Mouse (Mus musculus) forebrain, embryonic 12.5 days (tissue): ENCODE data around the gene Slc52a3. TPM values are rescaled to one million over a fixed set of nuclear protein-coding genes. Genes with fewer than 3 reads are reported as not detected.
A peak's percentile ranks its signal among the peaks of the same experiment; 100 is the strongest.

ENCODE experiments used
- ATAC-seq: fragments of 200-750 bp; cut with Nextera tagmentation; 2 replicates; pipeline ENCODE4 v1.8.0; 2017; ENCODE audit warnings: moderate TSS enrichment; ENCODE audit not compliant: low FRiP score
- H3K27ac ChIP-seq: fragments of 300-500 bp; sonication (generic); 2 replicates; pipeline ENCODE4 v1.5.1; 2016; ENCODE audit warnings: mild to moderate bottlenecking
- H3K27me3 ChIP-seq: fragments of 300-500 bp; sonication (generic); 2 replicates; pipeline ENCODE4 v1.6.1; 2016; ENCODE audit warnings: mild to moderate bottlenecking
- H3K36me3 ChIP-seq: fragments of 300-500 bp; sonication (generic); replicated peaks from 2 replicates; pipeline ENCODE4 v1.6.1; 2016; ENCODE audit warnings: mild to moderate bottlenecking
- H3K4me1 ChIP-seq: fragments of 300-500 bp; sonication (generic); 2 replicates; pipeline ENCODE4 v1.6.1; 2016
- H3K4me2 ChIP-seq: fragments of 300-500 bp; sonication (generic); 2 replicates; pipeline ENCODE4 v1.6.1; 2016; ENCODE audit warnings: mild to moderate bottlenecking, moderate library complexity
- H3K4me3 ChIP-seq: fragments of 300-500 bp; sonication (generic); replicated peaks from 2 replicates; pipeline ENCODE4 v1.5.1; 2016; ENCODE audit warnings: mild to moderate bottlenecking
- H3K9ac ChIP-seq: fragments of 300-500 bp; sonication (generic); 2 replicates; pipeline ENCODE4 v1.6.1; 2016; ENCODE audit warnings: mild to moderate bottlenecking
- H3K9me3 ChIP-seq: fragments of 300-500 bp; sonication (generic); 2 replicates; pipeline ENCODE4 v1.6.1; 2016
- WGBS: fragments of 180-500 bp; shearing (Covaris S2); methylation state at CpG from one replicate; pipeline ENCODE4 v1.1.7; 2016; 5-methylcytosine and 5-hydroxymethylcytosine counted together
- polyA plus RNA-seq: library from polyadenylated mRNA; unstranded; fragments of >200 nt; fragmentation: Nextera tagmentation; extraction: Ambion mirVana; gene quantifications from 2 replicates; pipeline ENCODE4 v1.2.1, GENCODE M21; 2016

The Slc52a3 gene
- polyA plus RNA-seq, 1 experiment from 2014 or later, result 0.54 TPM

DNA sequence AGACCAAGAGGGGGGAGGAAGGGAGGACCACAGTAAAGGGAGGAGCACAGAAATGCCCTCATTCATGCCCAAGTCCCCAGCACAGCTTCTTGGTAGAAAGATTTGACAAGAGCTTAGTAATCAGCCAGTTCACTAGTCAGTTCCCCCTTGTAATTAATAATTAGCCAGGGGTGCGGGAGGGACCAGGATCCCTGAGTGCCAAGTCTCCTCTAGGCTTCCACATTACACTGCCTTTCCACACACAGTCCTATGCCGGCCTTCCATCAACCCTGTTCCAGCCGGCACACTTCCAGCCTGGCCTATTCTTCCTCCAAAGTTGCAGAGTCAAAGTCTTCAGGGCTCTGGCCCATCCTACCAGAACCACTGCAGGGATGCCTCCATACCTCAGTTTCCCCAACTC lies 20.2 kb upstream of the Slc52a3 start:
- no peak overlapping the region for H3K4me3 ChIP-seq
- peaks cover 87% of the 10 kb centered on the region for H3K4me1 ChIP-seq
- 0 out of 2 replicates have a peak, but pooled peaks cover 3% of the 10 kb centered on the region for H3K27me3 ChIP-seq
- ATAC-seq, result no peak
- 0 out of 2 replicates have a peak, but pooled peaks cover 11% of the 10 kb centered on the region for H3K36me3 ChIP-seq
- 88% methylated on average over 3 of the region's 3 CpGs for WGBS
- no peaks in the 10 kb centered on the region for H3K9me3 ChIP-seq
- H3K4me2 ChIP-seq, result no peak overlapping the region
- H3K27ac ChIP-seq, result no peak overlapping the region
- no peak overlapping the region for H3K9ac ChIP-seq

DNA sequence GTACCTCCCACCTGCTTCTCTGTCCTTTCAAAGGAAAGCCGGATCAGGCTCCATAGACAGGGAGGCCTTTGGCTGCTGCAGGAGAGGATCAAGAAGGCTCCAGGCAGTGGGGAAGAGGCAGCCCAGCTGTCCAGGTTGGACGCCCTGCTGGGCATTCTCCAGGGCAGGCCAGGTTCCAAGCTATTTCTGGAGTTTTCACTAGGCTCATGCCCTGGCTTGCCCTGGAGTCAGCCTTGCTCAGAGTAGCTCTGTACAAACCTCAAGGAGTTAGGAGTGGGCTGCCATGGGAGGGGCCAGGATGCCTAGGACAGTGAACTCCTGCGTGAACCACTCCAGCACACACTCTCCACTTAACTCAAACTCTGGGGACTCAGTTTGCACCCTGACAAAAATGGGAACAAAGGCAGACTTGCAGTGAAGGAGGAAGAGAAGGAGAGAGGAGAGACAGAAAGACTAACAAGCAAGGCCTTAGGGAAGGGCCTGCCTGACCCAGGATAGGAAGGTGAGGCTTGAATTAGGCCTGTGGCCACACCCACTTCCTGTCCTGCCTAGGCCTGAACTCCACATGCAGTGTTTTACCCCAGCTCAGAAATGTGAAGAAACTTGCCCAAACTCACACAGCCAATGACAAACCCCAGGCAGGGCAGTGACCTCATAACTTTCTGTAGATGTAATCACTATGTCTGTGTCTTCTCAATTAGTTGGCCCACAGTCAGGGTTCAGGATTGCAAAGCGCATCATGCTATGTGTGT lies 18.4 kb upstream of the Slc52a3 start:
- 87% methylated on average over 4 of the region's 4 CpGs for WGBS
- no peak overlapping the region for H3K4me3 ChIP-seq

DNA sequence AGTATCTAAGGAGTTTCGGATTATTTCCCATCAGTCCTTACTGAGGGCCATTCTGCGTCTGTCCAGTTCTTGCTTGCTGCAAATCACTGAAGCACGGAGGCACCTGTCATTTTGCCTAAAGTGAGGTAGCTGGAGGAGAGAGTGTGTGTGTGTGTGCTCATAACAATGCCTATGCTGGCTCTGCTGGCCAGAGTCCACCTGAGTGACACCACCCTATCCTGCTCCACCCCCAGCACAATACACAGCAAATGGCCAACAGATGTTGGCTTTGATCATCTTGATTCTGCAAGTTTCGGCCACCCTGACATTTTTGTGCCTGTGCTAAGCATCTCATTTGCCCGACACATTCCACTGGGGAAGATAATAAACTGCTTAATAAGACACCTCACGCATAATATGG lies 17.8 kb upstream of the Slc52a3 start:
- Histone ChIP-seq H3K4me3 (peak overlapping the region; percentile 80), H3K4me2 (peak overlapping the region; percentile 84), H3K9me3 (no peaks in the 10 kb centered on the region), H3K9ac (peak overlapping the region; percentile 85; the same call in 1 of the 2 replicates), H3K4me1 (peaks cover 63% of the 10 kb centered on the region), H3K27ac (no peak overlapping the region), H3K27me3 (no peaks in the 10 kb centered on the region), H3K36me3 (0 out of 2 replicates have a peak, but pooled peaks cover 11% of the 10 kb centered on the region)
- no peak for ATAC-seq
- 72% methylated on average over 6 of the region's 6 CpGs for WGBS

More for the DNA sequence above, 18.4 kb upstream of the Slc52a3 start:
- Histone ChIP-seq H3K9ac (0 out of 2 replicates have a peak overlapping the region, but pooled peaks have one; percentile 8), H3K27ac (no peak overlapping the region), H3K4me1 (peaks cover 69% of the 10 kb centered on the region), H3K9me3 (no peaks in the 10 kb centered on the region), H3K4me2 (peak overlapping the region; percentile 84), H3K36me3 (0 out of 2 replicates have a peak, but pooled peaks cover 11% of the 10 kb centered on the region), H3K27me3 (no peaks in the 10 kb centered on the region)
- no peak for ATAC-seq

DNA sequence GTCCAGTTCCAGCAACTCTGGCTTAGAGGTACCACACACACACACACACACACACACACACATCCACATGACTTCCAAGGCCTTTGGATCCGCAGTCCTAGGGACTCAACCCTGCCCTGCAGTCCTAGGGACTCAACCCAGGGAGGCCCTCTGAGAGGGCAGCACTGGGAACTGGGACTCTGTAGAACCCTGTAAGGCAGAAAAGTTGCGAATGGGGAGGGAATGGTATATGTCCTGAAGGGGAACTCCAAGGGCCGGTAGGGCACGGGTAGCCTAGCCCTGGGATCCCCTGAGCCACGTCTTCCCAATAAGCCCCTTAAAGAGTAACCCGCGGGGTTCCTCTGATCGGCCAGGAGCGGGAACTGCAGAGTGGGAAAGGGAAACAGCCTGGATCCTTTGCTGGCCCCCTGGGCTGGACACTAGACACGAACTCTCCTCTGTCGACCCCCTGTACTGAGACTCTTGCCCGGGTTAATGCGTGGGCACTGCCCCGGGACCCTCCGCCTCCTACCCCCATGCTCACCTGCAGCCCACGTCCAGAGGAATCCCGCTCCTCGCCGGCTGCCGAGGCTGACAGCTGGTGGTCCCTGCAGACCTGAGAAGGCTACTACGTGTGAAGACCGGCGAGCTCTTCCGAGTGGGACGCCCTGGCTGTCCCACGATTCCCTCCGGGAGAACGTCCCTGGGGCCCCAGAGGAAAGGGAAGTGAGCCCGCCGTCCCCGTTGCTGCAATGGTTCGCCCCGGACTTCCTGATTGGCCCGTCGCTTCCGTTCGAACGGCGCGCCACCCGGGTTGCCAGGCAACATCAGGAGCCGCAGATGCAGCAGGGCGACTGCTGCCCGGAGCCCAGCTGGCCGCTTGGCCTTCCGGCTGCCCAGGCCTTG lies 16.6 kb upstream of the Slc52a3 start, which contains the start of gene Fam110a:
Gene Fam110a (minus strand): TSS at position 750 of the 885 bp plus-strand sequence.
- H3K9ac ChIP-seq, result peak within 1 kb of the TSS; percentile 85
- H3K9me3 ChIP-seq, result no peaks in the 10 kb centered on the region
- peak; percentile 93 for ATAC-seq
- H3K27me3 ChIP-seq, result no peaks in the 10 kb centered on the region
- H3K36me3 ChIP-seq, result 0 out of 2 replicates have a peak, but pooled peaks cover 11% of the 10 kb centered on the region
- H3K4me2 ChIP-seq, result peak within 1 kb of the TSS; percentile 84
- H3K4me3 ChIP-seq, result peak within 1 kb of the TSS; percentile 80
- peaks cover 51% of the 10 kb centered on the region for H3K4me1 ChIP-seq
- H3K27ac ChIP-seq, result peak within 1 kb of the TSS; percentile 81
- under 1% methylated on average over 46 of the region's 46 CpGs for WGBS

DNA sequence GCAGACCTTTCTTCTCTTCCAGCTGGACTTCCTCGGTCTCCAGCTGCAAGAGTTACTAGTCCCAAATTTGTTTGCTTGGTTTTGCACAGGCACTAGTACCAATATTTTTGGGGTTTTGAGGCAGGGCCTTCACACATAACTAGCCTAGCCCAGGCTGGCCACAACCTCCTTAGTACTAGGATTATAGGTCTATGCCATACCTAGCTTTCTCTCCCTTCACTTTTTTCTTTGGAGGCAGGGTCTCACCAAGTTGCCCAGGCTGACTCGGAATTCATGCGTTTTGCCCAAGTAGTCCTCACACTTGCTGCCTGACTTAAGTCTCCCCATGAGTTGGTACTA lies 16.0 kb upstream of the Slc52a3 start:
- Histone ChIP-seq H3K36me3 (0 out of 2 replicates have a peak, but pooled peaks cover 11% of the 10 kb centered on the region), H3K4me1 (peaks cover 48% of the 10 kb centered on the region), H3K27me3 (no peaks in the 10 kb centered on the region), H3K27ac (peak overlapping the region; percentile 81), H3K4me3 (peak overlapping the region; percentile 80), H3K4me2 (peak overlapping the region; percentile 84), H3K9me3 (no peaks in the 10 kb centered on the region), H3K9ac (peak overlapping the region; percentile 85; the same call in 1 of the 2 replicates)
- ATAC-seq, result peak; percentile 59
- 20% methylated on average over 3 of the region's 3 CpGs for WGBS

DNA sequence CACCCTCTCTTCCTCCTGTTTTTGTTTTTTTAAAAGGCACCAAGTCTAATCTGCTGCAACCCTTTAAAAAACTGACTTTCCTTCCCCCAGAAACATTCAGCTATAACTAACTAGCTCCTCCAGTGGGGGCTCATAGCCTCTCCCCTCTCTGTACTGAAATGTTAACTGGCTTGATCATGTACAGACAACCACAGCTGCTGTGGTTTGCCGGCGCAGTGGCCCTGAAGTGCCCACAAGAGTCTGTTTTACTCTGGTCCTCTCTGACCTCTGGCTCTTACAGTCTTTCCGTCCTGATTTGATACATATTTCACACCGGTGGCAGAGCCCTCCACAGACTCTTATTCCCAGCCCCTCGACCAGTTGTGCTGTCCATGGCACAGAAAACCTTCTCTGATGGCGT lies 15.0 kb upstream of the Slc52a3 start:
- 0 out of 2 replicates have a peak, but pooled peaks cover 10% of the 10 kb centered on the region for H3K36me3 ChIP-seq
- H3K27ac ChIP-seq, result no peak overlapping the region
- H3K27me3 ChIP-seq, result no peaks in the 10 kb centered on the region
- no peaks in the 10 kb centered on the region for H3K9me3 ChIP-seq
- H3K4me1 ChIP-seq, result peaks cover 41% of the 10 kb centered on the region
- no peak for ATAC-seq
- H3K4me3 ChIP-seq, result no peak overlapping the region
- 87% methylated on average over 6 of the region's 6 CpGs for WGBS
- no peak overlapping the region for H3K9ac ChIP-seq
- no peak overlapping the region for H3K4me2 ChIP-seq

DNA sequence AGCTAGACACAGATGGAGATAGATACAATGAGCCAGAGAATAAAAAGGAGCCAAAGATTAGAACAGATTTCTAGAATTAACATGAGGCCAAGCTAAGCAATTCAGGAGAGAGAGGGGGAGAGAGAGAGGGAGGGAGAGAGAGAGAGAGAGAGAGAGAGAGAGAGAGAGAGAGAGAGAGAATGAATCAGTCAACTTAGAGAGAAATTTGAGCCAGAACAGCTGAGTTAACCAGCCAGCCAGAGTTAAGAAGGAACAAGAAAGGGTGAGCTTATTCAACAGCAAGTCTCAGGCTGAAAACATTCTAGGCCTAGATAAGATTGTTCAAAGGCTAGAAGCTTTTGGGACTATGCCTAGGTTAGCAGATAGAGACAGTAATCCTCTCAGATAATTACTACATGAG lies 13.8 kb upstream of the Slc52a3 start:
- Histone ChIP-seq H3K27ac (no peak overlapping the region), H3K4me2 (no peak overlapping the region), H3K4me1 (peaks cover 28% of the 10 kb centered on the region), H3K4me3 (no peak overlapping the region), H3K9ac (no peak overlapping the region), H3K27me3 (no peaks in the 10 kb centered on the region), H3K36me3 (no peaks in the 10 kb centered on the region), H3K9me3 (no peaks in the 10 kb centered on the region)
- no peak for ATAC-seq

DNA sequence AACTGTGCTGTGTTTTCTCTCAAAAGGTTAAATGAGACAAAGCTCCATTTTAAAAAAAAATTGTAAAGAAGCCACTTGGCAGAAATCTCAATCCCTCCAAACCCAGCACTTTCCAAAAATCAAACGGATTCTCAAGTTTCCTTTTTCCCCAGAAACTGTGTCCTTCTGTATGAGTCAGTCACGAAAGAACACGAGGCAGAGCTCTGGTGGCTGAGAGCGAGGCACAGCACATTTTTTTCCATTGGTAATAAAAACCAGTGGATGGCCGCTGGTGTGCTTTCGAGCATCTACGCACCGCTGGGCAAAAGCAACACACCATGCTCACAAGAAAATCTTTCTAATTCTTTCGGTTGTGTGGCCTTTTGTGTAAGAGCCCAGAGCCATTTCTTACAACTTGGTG lies 12.3 kb upstream of the Slc52a3 start:
- Histone ChIP-seq H3K9ac (no peak overlapping the region), H3K4me1 (peaks cover 13% of the 10 kb centered on the region), H3K9me3 (no peaks in the 10 kb centered on the region), H3K4me3 (no peak overlapping the region), H3K27ac (no peak overlapping the region), H3K27me3 (no peaks in the 10 kb centered on the region), H3K36me3 (no peaks in the 10 kb centered on the region), H3K4me2 (no peak overlapping the region)
- no peak for ATAC-seq
- 68% methylated on average over 9 of the region's 9 CpGs for WGBS

DNA sequence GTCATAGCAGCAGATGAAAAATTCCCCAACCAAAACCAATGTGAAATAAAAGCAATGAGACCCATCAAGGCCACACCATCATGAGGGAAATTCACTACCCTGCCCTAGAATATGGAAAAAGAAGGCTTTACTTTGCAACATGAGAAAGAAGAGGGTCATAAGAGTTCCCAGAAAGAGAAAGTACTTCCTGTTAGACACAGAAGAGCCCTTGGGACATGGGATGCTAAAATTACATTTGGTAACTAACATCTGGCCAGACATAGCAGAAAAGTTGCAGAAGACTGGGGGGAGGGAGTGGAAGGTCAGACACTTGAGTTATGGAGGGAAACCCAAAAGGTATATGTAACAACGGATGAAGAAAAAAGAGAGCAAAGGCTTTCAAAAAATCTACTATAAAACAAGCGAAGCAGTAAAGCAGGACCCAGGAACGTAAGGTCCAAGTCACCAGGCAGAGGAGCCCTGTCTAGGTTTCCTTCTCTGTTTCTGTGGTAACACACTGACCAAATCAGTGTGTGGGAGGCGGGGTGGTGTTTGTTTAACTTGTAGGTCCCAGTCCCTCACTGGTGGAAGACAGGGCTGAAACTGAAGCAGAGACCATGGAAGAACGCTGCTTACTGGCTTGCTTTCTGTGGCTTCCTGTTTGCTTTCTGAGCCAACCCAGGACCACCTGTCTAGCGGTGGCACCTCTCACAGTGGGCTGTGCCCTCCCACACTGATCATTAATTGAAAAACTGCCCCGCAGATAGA lies 10.7 kb upstream of the Slc52a3 start:
- no peak overlapping the region for H3K4me2 ChIP-seq
- H3K27me3 ChIP-seq, result no peaks in the 10 kb centered on the region
- H3K27ac ChIP-seq, result no peak overlapping the region
- H3K9me3 ChIP-seq, result no peaks in the 10 kb centered on the region
- no peak overlapping the region for H3K4me3 ChIP-seq
- no peak for ATAC-seq
- no peaks in the 10 kb centered on the region for H3K36me3 ChIP-seq
- no peak overlapping the region for H3K9ac ChIP-seq
- peaks cover 2% of the 10 kb centered on the region for H3K4me1 ChIP-seq
- WGBS, result 75% methylated on average over 7 of the region's 7 CpGs

DNA sequence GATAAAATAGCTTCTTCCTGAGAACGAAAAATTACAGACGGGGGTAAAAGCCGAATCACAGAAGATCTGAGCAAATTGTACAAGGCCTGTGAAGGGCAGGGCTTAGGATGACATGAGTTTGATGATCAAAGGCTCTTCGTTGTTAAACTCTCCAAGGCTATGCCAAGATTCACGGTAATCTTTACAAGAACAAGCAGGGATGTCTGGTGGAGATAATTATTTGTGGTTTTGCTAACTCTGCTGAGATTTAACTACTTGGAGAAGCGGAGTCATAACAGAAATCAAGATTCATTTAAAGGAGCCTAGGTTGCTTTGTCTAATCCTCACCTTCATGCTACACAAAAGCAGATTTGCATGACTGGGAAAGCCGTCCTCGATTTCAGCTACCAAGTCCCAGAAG lies 9.4 kb upstream of the Slc52a3 start:
- H3K4me1 ChIP-seq, result peaks cover 7% of the 10 kb centered on the region
- H3K36me3 ChIP-seq, result no peaks in the 10 kb centered on the region
- H3K27ac ChIP-seq, result no peak overlapping the region

DNA sequence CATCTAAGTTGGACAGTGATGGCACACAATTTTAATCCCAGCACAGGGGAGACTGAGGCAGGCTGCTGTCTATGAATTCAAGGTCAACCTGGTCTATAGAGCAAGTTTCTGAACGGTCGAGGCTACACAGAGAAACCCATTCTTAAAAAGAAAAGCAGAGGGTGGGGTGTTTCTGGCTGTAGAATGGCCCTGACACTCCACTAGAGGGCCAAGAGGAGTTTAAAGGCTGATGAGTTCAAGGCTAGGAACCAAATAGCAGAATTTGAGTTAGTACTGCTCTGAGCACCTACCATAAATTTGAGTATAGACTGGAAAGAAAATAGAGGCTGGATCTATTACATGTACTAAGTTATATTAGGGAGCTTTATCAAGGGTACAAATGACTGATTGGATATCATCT lies 7.3 kb upstream of the Slc52a3 start:
- ATAC-seq, result no peak
- 60% methylated on average over 2 of the region's 2 CpGs for WGBS

More for the DNA sequence above, 9.4 kb upstream of the Slc52a3 start:
- H3K9me3 ChIP-seq, result no peaks in the 10 kb centered on the region
- H3K27me3 ChIP-seq, result no peaks in the 10 kb centered on the region
- no peak overlapping the region for H3K9ac ChIP-seq
- 88% methylated on average over 8 of the region's 8 CpGs for WGBS
- ATAC-seq, result no peak
- no peak overlapping the region for H3K4me2 ChIP-seq
- H3K4me3 ChIP-seq, result no peak overlapping the region

DNA sequence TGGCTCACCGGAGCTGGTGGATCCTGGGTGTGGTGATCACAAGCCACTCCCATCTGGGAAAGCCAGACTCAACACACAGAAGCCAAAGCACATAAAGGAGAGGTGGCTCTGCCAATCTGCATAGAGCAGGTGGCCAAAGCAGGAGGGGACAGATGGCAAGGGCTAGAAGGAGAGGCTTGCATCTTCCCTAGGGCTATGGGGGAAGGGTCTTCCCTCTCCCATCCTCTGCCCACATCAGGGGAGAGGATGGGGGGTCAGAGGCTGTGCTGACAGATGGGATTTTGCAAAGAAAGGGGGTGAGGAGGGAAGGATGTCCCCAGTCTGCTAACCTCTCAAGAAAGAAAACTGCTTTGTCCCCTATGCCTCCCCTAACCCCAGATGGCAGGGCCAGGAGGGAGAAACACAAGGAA lies 5.3 kb upstream of the Slc52a3 start:
- 16% methylated on average over 1 of the region's 1 CpGs for WGBS
- H3K9ac ChIP-seq, result no peak overlapping the region

More for the DNA sequence above, 7.3 kb upstream of the Slc52a3 start:
- Histone ChIP-seq H3K4me3 (no peak overlapping the region), H3K9me3 (no peaks in the 10 kb centered on the region), H3K27me3 (peaks cover 5% of the 10 kb centered on the region), H3K4me1 (peaks cover 7% of the 10 kb centered on the region), H3K27ac (no peak overlapping the region), H3K9ac (no peak overlapping the region), H3K4me2 (no peak overlapping the region), H3K36me3 (no peaks in the 10 kb centered on the region)

More for the DNA sequence above, 5.3 kb upstream of the Slc52a3 start:
- H3K36me3 ChIP-seq, result no peaks in the 10 kb centered on the region
- H3K4me3 ChIP-seq, result no peak overlapping the region
- no peak overlapping the region for H3K4me2 ChIP-seq
- H3K27ac ChIP-seq, result peak overlapping the region; percentile 54
- H3K27me3 ChIP-seq, result peaks cover 20% of the 10 kb centered on the region
- H3K4me1 ChIP-seq, result peaks cover 17% of the 10 kb centered on the region
- peak; percentile 55 for ATAC-seq
- H3K9me3 ChIP-seq, result no peaks in the 10 kb centered on the region
